ENCODE assay signal across 9 mouse cellular contexts in genomic region chr19:11121016-11121420, GRCm38 (mm10). TPM values are rescaled to one million over a fixed set of nuclear protein-coding genes. Genes with fewer than 3 reads are reported as not detected.
DNase-seq lines count a peak whose midpoint lies in the region; ATAC-seq and TF ChIP-seq lines count a peak whose summit lies in the region.
"Not testable (repeated sequence)": the region's sequence is repeated elsewhere in the genome, so short reads cannot be mapped to it uniquely, and the experiment has no call there.
"Had no signal": no experiment of that assay in that cellular context is flagged by ENCODE, and none has a peak within 500 bp of the region (broad histone marks: within the 10 kb centered on the region; RNA-seq: fewer than 3 reads in every experiment).

No protein-coding gene starts in this region.

- 0 out of 2 replicates have a peak overlapping the region, but pooled peaks have one; percentile 48 for H3K27ac ChIP-seq in hindbrain, embryonic 15.5 days (replicated peaks)
- H3K27ac ChIP-seq in left cerebral cortex, adult 2 months = not testable (repeated sequence)

- peak overlapping the region; percentile 51 for H3K4me2 ChIP-seq in hindbrain, embryonic 15.5 days

- ATAC-seq in hindbrain, embryonic 15.5 days (ENCODE audit: low FRiP score, low read depth) = peak; percentile 98
- peak; percentile 90 for ATAC-seq in neutrophil, adult 5-6 weeks (ENCODE audit: extremely low read depth, insufficient number of reproducible peaks, low FRiP score, poor library complexity, severe bottlenecking)

- H3K27me3 ChIP-seq in hindbrain, embryonic 15.5 days = not testable (repeated sequence)

- H3K9me3 ChIP-seq in hindbrain, embryonic 15.5 days = not testable (repeated sequence)

- under 1% methylated on average over 17 of the region's 38 CpGs for WGBS in hindbrain, embryonic 15.5 days

- H3K4me1 ChIP-seq in hindbrain, embryonic 15.5 days (replicated peaks) = not testable (repeated sequence)

- peak overlapping the region; percentile 40 for H3K4me3 ChIP-seq in hindbrain, embryonic 15.5 days
- H3K4me3 ChIP-seq in left cerebral cortex, adult 2 months = 0 out of 2 replicates have a peak overlapping the region, but pooled peaks have one; percentile 17

- not testable (repeated sequence) for H3K36me3 ChIP-seq in hindbrain, embryonic 15.5 days

- intact Hi-C loops in left cerebral cortex, adult 2 months (cut with DNase I) = not testable (repeated sequence)

- TF ChIP-seq CTCF in left cerebral cortex, adult 2 months (IDR thresholded peaks at IDR 0.05) = not testable (repeated sequence)

- peak; percentile 29 for DNase-seq in adrenal gland, postnatal 14 days
- peak; percentile 4 for DNase-seq in embryo, embryonic 11.5 days (ENCODE audit: low read depth, low spot score)
- peak; percentile 8 for DNase-seq in gastrocnemius, postnatal 25 days
- peak in 1 of 2 experiments; percentile 7 for DNase-seq in left cerebral cortex, adult 2 months (ENCODE audit: extremely low spot score in 1 of 2, low spot score in 2 of 2)
- DNase-seq in lung, postnatal 14 days = peak; percentile 11
- peak; percentile 44 for DNase-seq in thymus, postnatal 14 days

- peak overlapping the region; percentile 41; the same call in 1 of the 2 replicates for H3K9ac ChIP-seq in hindbrain, embryonic 15.5 days

RNA-seq across cellular contexts. Expression of gene 1700017D01Rik, which starts 9.7 kb away (rescaled TPM):
- total RNA-seq in adrenal gland, postnatal 14 days (2021) = not detected in 2 replicates
- total RNA-seq in gastrocnemius, postnatal 25 days (2021) = not detected
- not detected in 2 replicates for polyA plus RNA-seq in hindbrain, embryonic 15.5 days (2015; fragmentation: Nextera tagmentation; extraction: Ambion mirVana)
- not detected for total RNA-seq in left cerebral cortex, adult 2 months (2021)
- total RNA-seq in neutrophil, adult 5-6 weeks (2017) = not detected in 2 replicates

RNA-seq across cellular contexts. Expression of gene Ms4a8a, which starts 40.1 kb away (rescaled TPM):
- 1.5 and 2.5 TPM in 2 replicates for total RNA-seq in adrenal gland, postnatal 14 days (2021)
- under 1 TPM; 0.33 to 0.88 TPM for total RNA-seq in gastrocnemius, postnatal 25 days (2021)
- polyA plus RNA-seq in hindbrain, embryonic 15.5 days (2015; fragmentation: Nextera tagmentation; extraction: Ambion mirVana) = not detected in 2 replicates
- total RNA-seq in left cerebral cortex, adult 2 months (2021) = not detected
- total RNA-seq in neutrophil, adult 5-6 weeks (2017) = 1.4 and 3.6 TPM in 2 replicates

RNA-seq across cellular contexts. Expression of gene 1700025F22Rik, which starts 44.1 kb away (rescaled TPM):
- total RNA-seq in adrenal gland, postnatal 14 days (2021) = not detected in 2 replicates
- not detected for total RNA-seq in gastrocnemius, postnatal 25 days (2021)
- not detected in 2 replicates for polyA plus RNA-seq in hindbrain, embryonic 15.5 days (2015; fragmentation: Nextera tagmentation; extraction: Ambion mirVana)
- not detected for total RNA-seq in left cerebral cortex, adult 2 months (2021)
- total RNA-seq in neutrophil, adult 5-6 weeks (2017) = not detected in 2 replicates
- total RNA-seq: gastrocnemius, postnatal 4 days had no signal
